Mouse (Mus musculus) left cerebral cortex, adult 8-10 months (tissue): ENCODE data around the gene Eci3. TPM values are rescaled to one million over a fixed set of nuclear protein-coding genes. Genes with fewer than 3 reads are reported as not detected.

Experiments used
- DNase-seq, 2 experiments: peaks; one replicate each; pipeline ENCODE4 v3.0.0; 2022; ENCODE audit warnings: low spot score in 2 of 2
- total RNA-seq, 4 experiments: library from RNA; stranded (reverse); gene quantifications; 2 replicates each; pipeline ENCODE4 v1.2.4; 2022

The Eci3 gene
- total RNA-seq, 4 experiments from 2014 or later, result 0.41 to 2.0 (median 0.90) TPM

DNA sequence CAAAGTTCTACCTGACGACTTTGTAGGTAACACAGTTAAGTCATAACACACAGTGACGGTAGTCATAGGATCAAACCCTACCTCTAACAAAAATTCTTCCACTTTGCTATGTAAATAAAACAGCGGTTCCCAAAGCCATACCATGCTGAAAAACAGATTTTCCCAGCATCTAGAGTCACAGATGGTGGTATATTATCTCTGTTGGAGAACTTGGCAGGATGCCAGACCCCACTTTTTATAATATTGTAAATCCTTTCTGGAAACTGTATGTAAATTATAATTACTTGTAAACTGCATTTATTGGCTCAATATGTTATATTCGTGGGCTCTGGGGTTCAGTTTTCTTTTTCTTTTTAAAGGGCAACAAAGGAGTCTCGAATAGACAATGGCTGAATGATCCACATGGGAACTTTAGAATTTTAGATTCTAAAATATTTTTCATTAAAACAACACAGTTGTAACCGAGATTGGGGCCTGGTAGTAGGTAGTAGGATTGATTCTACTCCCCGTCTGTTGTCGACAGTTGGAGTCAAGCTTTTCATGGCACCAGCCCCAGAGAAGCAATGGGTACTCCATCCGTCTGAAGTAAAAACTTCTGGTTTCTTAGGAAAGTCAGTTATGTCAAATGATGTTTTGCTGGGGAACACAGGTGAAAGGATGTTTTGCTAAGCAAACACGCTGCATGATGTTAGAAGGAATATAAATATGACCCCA, 28.5 kb downstream of the Eci3 start:
- no peak for DNase-seq

DNA sequence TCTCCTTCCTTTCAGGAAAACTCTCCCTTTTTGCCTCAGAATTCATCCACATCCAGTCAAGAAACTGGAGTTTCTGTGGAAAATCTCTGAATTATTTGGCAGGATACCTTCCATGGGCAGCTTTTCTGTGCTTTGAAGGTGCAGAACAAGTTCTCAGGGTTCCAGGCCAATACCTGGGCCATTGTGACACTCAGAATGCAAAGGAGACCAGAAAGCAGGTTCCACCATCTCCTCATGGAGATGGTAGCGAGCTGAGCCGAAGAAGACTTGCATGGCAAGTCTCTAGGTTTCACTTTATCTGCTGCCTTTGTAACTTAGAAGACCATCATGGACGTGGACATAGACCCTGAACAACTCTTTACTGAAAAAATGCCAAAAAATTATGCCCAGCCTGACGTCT, 39.4 kb downstream of the Eci3 start, which contains the start of the genes Fam217a and 4933417A18Rik:
Gene Fam217a, minus strand, starts transcription at position 101 of the 400 bp plus-strand sequence.
Gene 4933417A18Rik, plus strand, starts transcription at position 200 of the 400 bp plus-strand sequence.
- DNase-seq, result no peak

DNA sequence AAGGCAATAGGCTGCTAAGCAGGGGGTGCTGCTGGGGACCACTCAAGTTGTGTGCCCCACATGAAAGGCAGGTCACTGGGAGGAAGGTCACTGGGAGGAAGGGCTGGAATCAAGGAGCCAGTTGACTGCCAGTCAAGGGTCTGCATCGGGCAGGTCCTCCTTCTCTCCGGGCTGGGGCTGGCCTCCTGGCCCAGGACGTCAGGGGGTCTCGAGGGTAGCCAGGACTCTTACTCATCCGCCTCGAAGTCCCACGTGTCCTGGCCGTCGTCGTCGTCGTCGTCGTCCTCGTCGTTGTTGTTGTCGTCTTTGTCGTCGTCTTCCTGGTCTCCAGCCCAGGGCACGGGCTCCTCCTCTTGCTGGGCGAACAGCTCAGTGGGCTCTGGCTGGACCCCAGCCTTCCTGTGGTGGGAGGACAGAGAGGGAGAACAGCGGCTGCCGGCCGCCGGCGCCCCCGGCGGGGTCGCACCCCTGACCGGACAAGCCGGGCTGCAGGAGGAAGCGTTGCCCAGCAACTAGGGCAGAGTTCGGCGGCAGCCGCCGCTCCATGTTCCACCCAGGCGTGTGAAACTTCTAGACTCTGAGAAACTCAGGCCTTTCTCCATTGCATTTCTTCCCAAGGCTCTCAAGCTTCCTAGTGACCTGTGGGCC, 47.0 kb downstream of the Eci3 start:
- no peak for DNase-seq

DNA sequence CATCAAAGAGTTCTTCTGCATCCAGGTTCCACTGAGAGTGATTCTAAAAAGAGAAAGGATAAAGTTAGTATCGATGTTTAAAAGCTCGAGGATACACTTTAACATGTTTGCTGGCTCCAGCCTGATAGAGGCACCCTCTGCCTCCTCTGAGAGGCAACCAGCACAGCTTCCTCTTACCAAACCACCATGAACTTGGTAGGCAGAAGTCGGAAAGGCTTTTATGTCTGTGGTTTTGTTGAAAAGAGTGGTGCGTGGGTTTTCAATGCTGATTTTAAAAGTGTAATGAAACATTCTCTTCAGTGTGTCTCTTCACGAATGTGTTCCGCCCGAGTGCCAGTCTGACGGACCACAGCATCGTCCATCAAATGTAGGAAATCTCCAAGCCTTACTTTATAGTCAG, 49.0 kb downstream of the Eci3 start:
- no peak for DNase-seq

Other genes with a start within 250 kb of the Eci3 start
- gene Fam50b, start 229.0 kb downstream of the Eci3 start, total RNA-seq, result not detected
- gene Prpf4b, start 88.5 kb downstream of the Eci3 start, total RNA-seq, result 10 to 100 TPM; 57.2 to 81.4 (median 72.1) TPM
- gene Fam217a, start 39.5 kb downstream of the Eci3 start, total RNA-seq, result 1 to 10 TPM in 3 of 4 experiments, under 1 TPM in 1; 0.98 to 1.6 (median 1.3) TPM
- gene 4933417A18Rik, start 39.4 kb downstream of the Eci3 start, total RNA-seq, result not detected
- 10 to 100 TPM; 46.2 to 59.1 (median 50.7) TPM for gene Eci2, start 63.3 kb upstream of the Eci3 start, total RNA-seq